Mouse (Mus musculus) liver, postnatal 0 days (tissue): ENCODE results near the gene Foxn1. TPM values are rescaled to one million over a fixed set of nuclear protein-coding genes. Genes with fewer than 3 reads are reported as not detected.
A peak's percentile ranks its signal among the peaks of the same experiment; 100 is the strongest.

ENCODE experiments used
- ATAC-seq: fragments of 200-750 bp; cut with Nextera tagmentation; 2 replicates; pipeline ENCODE4 v1.8.0; 2017; ENCODE audit warnings: mild to moderate bottlenecking, moderate library complexity
- DNase-seq: peaks from one replicate; pipeline ENCODE4 v3.0.0-alpha.2; 2016
- H3K27ac ChIP-seq: fragments of 300-500 bp; sonication (generic); 2 replicates; pipeline ENCODE4 v1.5.1; 2014; ENCODE audit warnings: antibody characterized with exemption, moderate library complexity, mild to moderate bottlenecking, low read depth
- H3K27me3 ChIP-seq: fragments of 300-500 bp; sonication (generic); 2 replicates; pipeline ENCODE4 v1.6.1; 2014; ENCODE audit warnings: low read length, control low read depth, mixed read lengths; ENCODE audit not compliant: insufficient read depth
- H3K36me3 ChIP-seq: fragments of 300-500 bp; sonication (generic); replicated peaks from 2 replicates; pipeline ENCODE4 v1.6.1; 2014; ENCODE audit warnings: mild to moderate bottlenecking, control low read depth, low read length, moderate library complexity, mixed read lengths; ENCODE audit not compliant: insufficient read depth
- H3K4me1 ChIP-seq: fragments of 300-500 bp; sonication (generic); 2 replicates; pipeline ENCODE4 v1.6.1; 2014; ENCODE audit warnings: antibody characterized with exemption, mild to moderate bottlenecking, control low read depth; ENCODE audit not compliant: insufficient read depth
- H3K4me2 ChIP-seq: fragments of 300-500 bp; sonication (generic); 2 replicates; pipeline ENCODE4 v1.6.1; 2014; ENCODE audit warnings: low read depth, mild to moderate bottlenecking, low read length, moderate library complexity, mixed read lengths
- H3K4me3 ChIP-seq: fragments of 300-500 bp; sonication (generic); 2 replicates; pipeline ENCODE4 v1.5.1; 2014; ENCODE audit warnings: low read depth, low read length
- H3K9ac ChIP-seq: fragments of 300-500 bp; sonication (generic); replicated peaks from 2 replicates; pipeline ENCODE4 v1.6.1; 2014; ENCODE audit warnings: mild to moderate bottlenecking, moderate library complexity
- H3K9me3 ChIP-seq: fragments of 300-500 bp; sonication (generic); 2 replicates; pipeline ENCODE4 v1.6.1; 2016; ENCODE audit warnings: mild to moderate bottlenecking, control low read depth, low read length, mixed read lengths
- CTCF ChIP-seq: sonication (generic); IDR thresholded peaks from 2 replicates; pipeline ENCODE4 v1.5.1; 2016; ENCODE audit warnings: antibody characterized with exemption, low read depth
- EP300 ChIP-seq: IDR thresholded peaks from 2 replicates; pipeline ENCODE4 v1.6.1; 2016; ENCODE audit warnings: antibody characterized with exemption, low read depth, mild to moderate bottlenecking
- WGBS: fragments of 180-500 bp; shearing (Covaris S2); extraction: QIAGEN DNeasy Blood & Tissue Kit; methylation state at CpG from one replicate; pipeline ENCODE4 v1.1.7; 2014; ENCODE audit not compliant: insufficient replicate concordance; 5-methylcytosine and 5-hydroxymethylcytosine counted together
- polyA plus RNA-seq: library from polyadenylated mRNA; unstranded; fragments of >200 nt; fragmentation: Nextera tagmentation; extraction: Ambion mirVana; gene quantifications from 2 replicates; pipeline ENCODE4 v1.2.1, GENCODE M21; 2015

The Foxn1 gene
- not detected in 2 replicates for polyA plus RNA-seq

GRCm38 (mm10) chr11:78386508-78387043 lies at the start of gene Foxn1:
Foxn1 (minus strand) TSS chr11:78386558.
- Histone ChIP-seq H3K27ac (no peak within 1 kb of the TSS), H3K9me3 (no peaks in the 10 kb centered on the region), H3K4me3 (no peak within 1 kb of the TSS), H3K27me3 (no peaks in the 10 kb centered on the region), H3K9ac (no peak within 1 kb of the TSS), H3K4me2 (no peak within 1 kb of the TSS), H3K4me1 (no peaks in the 10 kb centered on the region), H3K36me3 (no peaks in the 10 kb centered on the region)
- DNase-seq (no peak), ATAC-seq (no peak)
- WGBS: 86% methylated on average over 14 of the region's 14 CpGs
- no peak for TF ChIP-seq CTCF
- no peak for TF ChIP-seq EP300

GRCm38 (mm10) chr11:78435776-78436349 lies 49.5 kb upstream of the Foxn1 start:
- peaks cover 4% of the 10 kb centered on the region; the same call in 1 of the 2 replicates for H3K4me1 ChIP-seq

GRCm38 (mm10) chr11:78434052-78434451 lies 47.7 kb upstream of the Foxn1 start:
- peaks cover 4% of the 10 kb centered on the region; the same call in 1 of the 2 replicates for H3K4me1 ChIP-seq
- H3K27me3 ChIP-seq: no peaks in the 10 kb centered on the region
- WGBS: 42% methylated on average over 4 of the region's 4 CpGs
- TF ChIP-seq CTCF: no peak
- H3K9ac ChIP-seq: no peak overlapping the region
- H3K27ac ChIP-seq: no peak overlapping the region
- ATAC-seq (no peak), DNase-seq (no peak)
- no peaks in the 10 kb centered on the region for H3K9me3 ChIP-seq
- no peak overlapping the region for H3K4me3 ChIP-seq
- H3K4me2 ChIP-seq: no peak overlapping the region
- H3K36me3 ChIP-seq: no peaks in the 10 kb centered on the region

More at GRCm38 (mm10) chr11:78435776-78436349, 49.5 kb upstream of the Foxn1 start:
- ATAC-seq (no peak), DNase-seq (peak; percentile 69)
- H3K9ac ChIP-seq: no peak overlapping the region
- no peak overlapping the region for H3K27ac ChIP-seq
- H3K4me2 ChIP-seq: no peak overlapping the region
- 12% methylated on average over 19 of the region's 19 CpGs for WGBS
- H3K27me3 ChIP-seq: no peaks in the 10 kb centered on the region
- no peak overlapping the region for H3K4me3 ChIP-seq
- no peaks in the 10 kb centered on the region for H3K9me3 ChIP-seq
- no peak for TF ChIP-seq EP300
- TF ChIP-seq CTCF: peak; percentile 73
- H3K36me3 ChIP-seq: no peaks in the 10 kb centered on the region

GRCm38 (mm10) chr11:78431176-78431575 lies 44.8 kb upstream of the Foxn1 start:
- Histone ChIP-seq H3K4me2 (no peak overlapping the region), H3K27ac (no peak overlapping the region), H3K27me3 (no peaks in the 10 kb centered on the region; the same call in 1 of the 2 replicates), H3K9ac (no peak overlapping the region), H3K36me3 (no peaks in the 10 kb centered on the region), H3K4me3 (no peak overlapping the region), H3K9me3 (no peaks in the 10 kb centered on the region), H3K4me1 (peaks cover 4% of the 10 kb centered on the region)
- ATAC-seq (no peak), DNase-seq (no peak)
- 81% methylated on average over 10 of the region's 10 CpGs for WGBS
- TF ChIP-seq EP300 (no peak), CTCF (no peak)

- H3K9me3 ChIP-seq: no peaks in the 10 kb centered on the region
- no peak overlapping the region for H3K9ac ChIP-seq
- H3K4me3 ChIP-seq: no peak overlapping the region
- H3K36me3 ChIP-seq: no peaks in the 10 kb centered on the region
- DNase-seq (no peak), ATAC-seq (no peak)
- H3K27ac ChIP-seq: no peak overlapping the region
- no peaks in the 10 kb centered on the region; the same call in 1 of the 2 replicates for H3K27me3 ChIP-seq
- H3K4me2 ChIP-seq: no peak overlapping the region
- 50% methylated on average over 11 of the region's 11 CpGs for WGBS
- no peaks in the 10 kb centered on the region; the same call in 1 of the 2 replicates for H3K4me1 ChIP-seq
- TF ChIP-seq CTCF (no peak), EP300 (no peak)
Measured at GRCm38 (mm10) chr11:78430195-78430878, 44.0 kb upstream of the Foxn1 start.

- Histone ChIP-seq H3K4me3 (no peak overlapping the region), H3K9me3 (no peaks in the 10 kb centered on the region), H3K27ac (no peak overlapping the region), H3K27me3 (no peaks in the 10 kb centered on the region; the same call in 1 of the 2 replicates), H3K4me1 (no peaks in the 10 kb centered on the region; the same call in 1 of the 2 replicates), H3K36me3 (no peaks in the 10 kb centered on the region), H3K4me2 (no peak overlapping the region), H3K9ac (no peak overlapping the region)
- DNase-seq (no peak), ATAC-seq (no peak)
- 69% methylated on average over 5 of the region's 5 CpGs for WGBS
- TF ChIP-seq EP300 (no peak), CTCF (no peak)
Measured at GRCm38 (mm10) chr11:78428309-78428708, 42.0 kb upstream of the Foxn1 start.
